39 mouse cellular contexts compared by ENCODE assay signal in the genomic region with DNA sequence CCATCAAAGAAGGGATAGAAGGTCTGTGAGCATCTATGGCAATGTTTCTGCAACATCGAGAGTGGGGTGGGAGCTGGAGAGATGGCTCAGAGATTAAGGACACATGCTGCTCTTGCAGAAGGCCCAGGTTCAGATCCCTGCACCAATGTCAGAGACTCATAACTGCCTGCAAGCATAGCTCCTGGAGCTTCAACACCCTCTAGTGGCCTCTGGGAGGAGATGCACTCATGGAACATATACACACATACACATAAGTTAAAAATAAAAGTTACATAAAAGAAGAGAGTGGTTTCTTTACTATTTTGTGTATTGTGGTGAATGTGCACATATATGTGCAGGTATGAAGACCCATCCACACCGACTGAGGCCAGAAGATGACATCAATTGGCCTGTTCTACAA. TPM values are rescaled to one million over a fixed set of nuclear protein-coding genes. Genes with fewer than 3 reads are reported as not detected.
A peak's percentile ranks its signal among the peaks of the same experiment; 100 is the strongest.
DNase-seq lines count a peak whose midpoint lies in the region; ATAC-seq and TF ChIP-seq lines count a peak whose summit lies in the region.
"Had no signal": no experiment of that assay in that cellular context is flagged by ENCODE, and none has a peak within 500 bp of the region (broad histone marks: within the 10 kb centered on the region; RNA-seq: fewer than 3 reads in every experiment).

No protein-coding gene starts in this region.

- H3K4me2 ChIP-seq in intestine, postnatal 0 days (replicated peaks; ENCODE audit: low read depth), result no peak overlapping the region
- H3K4me2 ChIP-seq in intestine, embryonic 16.5 days (ENCODE audit: low read depth, low read length), result no peak overlapping the region
- no peak overlapping the region for H3K4me2 ChIP-seq in lung, postnatal 0 days (replicated peaks; ENCODE audit: low read depth, low read length)
- no peak overlapping the region for H3K4me2 ChIP-seq in midbrain, postnatal 0 days (ENCODE audit: low read depth, low read length, poor library complexity, severe bottlenecking)
- H3K4me2 ChIP-seq: embryonic facial prominence, embryonic 12.5 days had no signal

- DNase-seq in lung, postnatal 0 days (ENCODE audit: low spot score), result no peak
- no peak for DNase-seq in lung, postnatal 4 days
- DNase-seq in ES-E14 (ENCODE audit: low read depth, low spot score), result peak; percentile 40
- no peak for DNase-seq in cerebellum, postnatal 36 days
- no peak for DNase-seq in midbrain, postnatal 0 days (ENCODE audit: low spot score)
- DNase-seq in right cerebral cortex, postnatal 25 days, result no peak
- DNase-seq: adrenal gland, adult 8-10 months; cerebellum, adult 9-10 months; embryo, embryonic 11 days; gastrocnemius, postnatal 14 days; heart, postnatal 14 days; kidney, adult 2 months; kidney, postnatal 10 days; lung, postnatal 36 days; retina, postnatal 1 day; right cerebral cortex, postnatal 14 days; thymus, adult 2 months; thymus, postnatal 36 days had no signal

- in situ Hi-C loops in ES-E14 (cut with MboI; ENCODE audit: low sequenced_read_pairs in 2 of 2, unreplicated experiment in 2 of 2), result no loop called here

- H3K27me3 ChIP-seq in intestine, postnatal 0 days (replicated peaks; ENCODE audit: control insufficient read depth, insufficient read depth, low read length), result no peaks in the 10 kb centered on the region
- no peaks in the 10 kb centered on the region for H3K27me3 ChIP-seq in intestine, embryonic 16.5 days (replicated peaks; ENCODE audit: control insufficient read depth, insufficient read depth, low read length)
- H3K27me3 ChIP-seq in lung, postnatal 0 days (replicated peaks; ENCODE audit: insufficient read depth, low read length), result no peaks in the 10 kb centered on the region
- no peaks in the 10 kb centered on the region for H3K27me3 ChIP-seq in midbrain, postnatal 0 days (ENCODE audit: insufficient read depth, low read length)
- H3K27me3 ChIP-seq: embryonic facial prominence, embryonic 12.5 days; hindbrain, embryonic 15.5 days; limb, embryonic 12.5 days; liver, embryonic 12.5 days; lung, embryonic 15.5 days; midbrain, embryonic 12.5 days had no signal

- no peak overlapping the region for H3K4me3 ChIP-seq in intestine, postnatal 0 days (ENCODE audit: low read depth, low read length)
- H3K4me3 ChIP-seq in intestine, embryonic 16.5 days (ENCODE audit: low read length), result no peak overlapping the region
- H3K4me3 ChIP-seq in lung, postnatal 0 days (ENCODE audit: low read depth, low read length), result no peak overlapping the region
- no peak overlapping the region for H3K4me3 ChIP-seq in ES-E14 (ENCODE audit: insufficient read depth in 1 of 2, low read depth in 1 of 2, low read length in 2 of 2, poor library complexity in 1 of 2, severe bottlenecking in 1 of 2)
- no peak overlapping the region for H3K4me3 ChIP-seq in midbrain, postnatal 0 days (ENCODE audit: low read depth, low read length)
- H3K4me3 ChIP-seq: embryonic facial prominence, embryonic 12.5 days; hindbrain, embryonic 10.5 days; hindbrain, embryonic 15.5 days; limb, embryonic 12.5 days; liver, embryonic 12.5 days; midbrain, embryonic 12.5 days had no signal

- H3K4me1 ChIP-seq in intestine, postnatal 0 days (replicated peaks; ENCODE audit: control insufficient read depth, insufficient read depth, low read length), result no peaks in the 10 kb centered on the region
- H3K4me1 ChIP-seq in intestine, embryonic 16.5 days (ENCODE audit: control insufficient read depth, insufficient read depth, low read length), result no peaks in the 10 kb centered on the region
- no peaks in the 10 kb centered on the region for H3K4me1 ChIP-seq in lung, postnatal 0 days (ENCODE audit: insufficient read depth, low read depth, low read length)
- H3K4me1 ChIP-seq in ES-E14 (ENCODE audit: control insufficient read depth in 2 of 2, insufficient read depth in 2 of 2, low read length in 2 of 2, poor library complexity in 1 of 2), result peaks cover 0 to 4% of the 10 kb centered on the region in 2 experiments; a peak in 1 of 4 replicates
- no peaks in the 10 kb centered on the region for H3K4me1 ChIP-seq in midbrain, postnatal 0 days (ENCODE audit: insufficient read depth, low read length)
- H3K4me1 ChIP-seq: embryonic facial prominence, embryonic 12.5 days; hindbrain, embryonic 10.5 days; hindbrain, embryonic 15.5 days; limb, embryonic 12.5 days; liver, embryonic 12.5 days; lung, embryonic 15.5 days; midbrain, embryonic 12.5 days had no signal

- no peak for ATAC-seq in intestine, postnatal 0 days
- no peak for ATAC-seq in intestine, embryonic 16.5 days
- ATAC-seq in lung, postnatal 0 days, result no peak
- ATAC-seq in midbrain, postnatal 0 days (ENCODE audit: low FRiP score), result no peak
- ATAC-seq: forebrain, embryonic 14.5 days; inflammation-experienced regulatory T-cells, adult 6 months; liver, embryonic 12.5 days had no signal

- no peaks in the 10 kb centered on the region for H3K36me3 ChIP-seq in intestine, postnatal 0 days (ENCODE audit: control insufficient read depth, insufficient read depth)
- H3K36me3 ChIP-seq in intestine, embryonic 16.5 days (ENCODE audit: control insufficient read depth, insufficient read depth, low read length), result no peaks in the 10 kb centered on the region
- no peaks in the 10 kb centered on the region for H3K36me3 ChIP-seq in lung, postnatal 0 days (ENCODE audit: insufficient read depth, low read length)
- no peaks in the 10 kb centered on the region for H3K36me3 ChIP-seq in ES-E14 (ENCODE audit: control insufficient read depth, insufficient read depth, low read length, poor library complexity, severe bottlenecking)
- H3K36me3 ChIP-seq in midbrain, postnatal 0 days (ENCODE audit: insufficient read depth, low read length), result no peaks in the 10 kb centered on the region
- H3K36me3 ChIP-seq: embryonic facial prominence, embryonic 12.5 days; hindbrain, embryonic 10.5 days; hindbrain, embryonic 15.5 days; limb, embryonic 12.5 days; liver, embryonic 12.5 days; lung, embryonic 15.5 days; midbrain, embryonic 12.5 days had no signal

- no peak for TF ChIP-seq EP300 in lung, postnatal 0 days (IDR thresholded peaks at IDR 0.05)

- no peak overlapping the region for H3K27ac ChIP-seq in intestine, postnatal 0 days (ENCODE audit: low read depth, low read length)
- H3K27ac ChIP-seq in intestine, embryonic 16.5 days (ENCODE audit: low read length), result no peak overlapping the region
- no peak overlapping the region for H3K27ac ChIP-seq in lung, postnatal 0 days (ENCODE audit: low read length)
- H3K27ac ChIP-seq in ES-E14 (ENCODE audit: insufficient read depth, low read depth, low read length, poor library complexity, severe bottlenecking), result no peak overlapping the region
- no peak overlapping the region for H3K27ac ChIP-seq in midbrain, postnatal 0 days (ENCODE audit: low read depth, low read length)
- H3K27ac ChIP-seq: embryonic facial prominence, embryonic 12.5 days; hindbrain, embryonic 10.5 days; hindbrain, embryonic 15.5 days; limb, embryonic 12.5 days; liver, embryonic 12.5 days; lung, embryonic 15.5 days; midbrain, embryonic 12.5 days had no signal

- TF ChIP-seq CTCF in intestine, postnatal 0 days (IDR thresholded peaks at IDR 0.05; ENCODE audit: low read depth), result peak; percentile 28
- TF ChIP-seq CTCF in lung, postnatal 0 days (IDR thresholded peaks at IDR 0.05), result peak; percentile 11; the same call in 1 of the 2 replicates
- TF ChIP-seq CTCF in midbrain, postnatal 0 days (IDR thresholded peaks at IDR 0.05), result no peak

- no peak overlapping the region for H3K9ac ChIP-seq in intestine, postnatal 0 days (ENCODE audit: low read depth, low read length)
- H3K9ac ChIP-seq in intestine, embryonic 16.5 days (ENCODE audit: low read depth, low read length), result no peak overlapping the region
- no peak overlapping the region for H3K9ac ChIP-seq in lung, postnatal 0 days (replicated peaks; ENCODE audit: low read depth)
- no peak overlapping the region for H3K9ac ChIP-seq in ES-E14 (ENCODE audit: insufficient read depth, low read depth, low read length, poor library complexity, severe bottlenecking)
- H3K9ac ChIP-seq in midbrain, postnatal 0 days (replicated peaks; ENCODE audit: low read length, poor library complexity, severe bottlenecking), result no peak overlapping the region
- H3K9ac ChIP-seq: embryonic facial prominence, embryonic 12.5 days; hindbrain, embryonic 15.5 days; limb, embryonic 12.5 days; liver, embryonic 12.5 days; lung, embryonic 15.5 days; midbrain, embryonic 12.5 days had no signal

- H3K9me3 ChIP-seq in intestine, postnatal 0 days (ENCODE audit: control insufficient read depth), result peaks cover 3% of the 10 kb centered on the region; the same call in 1 of the 2 replicates
- no peaks in the 10 kb centered on the region for H3K9me3 ChIP-seq in intestine, embryonic 16.5 days (ENCODE audit: control insufficient read depth, low read length)
- 0 out of 2 replicates have a peak, but pooled peaks cover 3% of the 10 kb centered on the region for H3K9me3 ChIP-seq in lung, postnatal 0 days (ENCODE audit: low read length)
- H3K9me3 ChIP-seq in ES-E14 (ENCODE audit: control insufficient read depth, insufficient read depth, low read depth, low read length), result no peaks in the 10 kb centered on the region
- no peaks in the 10 kb centered on the region for H3K9me3 ChIP-seq in midbrain, postnatal 0 days (ENCODE audit: low read length)
- H3K9me3 ChIP-seq: hindbrain, embryonic 15.5 days; lung, embryonic 15.5 days; midbrain, embryonic 12.5 days had no signal

- 85% methylated on average over 2 of the region's 2 CpGs for WGBS in intestine, postnatal 0 days
- 70% methylated on average over 2 of the region's 2 CpGs for WGBS in intestine, embryonic 16.5 days
- WGBS in lung, postnatal 0 days, result 77% methylated on average over 2 of the region's 2 CpGs
- WGBS in midbrain, postnatal 0 days, result 81% methylated on average over 2 of the region's 2 CpGs

RNA-seq across cellular contexts. Expression of gene Olfr1418, which starts 7.0 kb away (rescaled TPM):
- polyA plus RNA-seq in intestine, postnatal 0 days (2015; fragmentation: Nextera tagmentation; extraction: Ambion mirVana), result not detected in 2 replicates
- not detected in 2 replicates for polyA plus RNA-seq in intestine, embryonic 16.5 days (2015; fragmentation: Nextera tagmentation; extraction: Ambion mirVana)
- polyA plus RNA-seq in lung, postnatal 0 days (2015; fragmentation: Nextera tagmentation; extraction: Ambion mirVana), result not detected in 2 replicates
- total RNA-seq in ES-E14 (2012; rRNA removed), result not detected in 2 replicates
- total RNA-seq in midbrain, postnatal 0 days (2014; rRNA removed), result not detected in 2 replicates
- not detected in 2 replicates for polyA plus RNA-seq in midbrain, postnatal 0 days (2015; fragmentation: Nextera tagmentation; extraction: Ambion mirVana)
- total RNA-seq: adrenal gland, adult 8-10 months; adrenal gland, postnatal 4 days; gastrocnemius, postnatal 14 days; granulocyte monocyte progenitor cell, adult 5-6 weeks; heart, postnatal 14 days; layer of hippocampus, postnatal 10 days; left cerebral cortex, adult 18-20 months; left cerebral cortex, postnatal 14 days; monocyte, adult 5-6 weeks had no signal
- polyA plus RNA-seq: embryonic facial prominence, embryonic 12.5 days; forebrain, embryonic 14.5 days; heart, embryonic 14.5 days; hindbrain, embryonic 10.5 days; hindbrain, embryonic 15.5 days; inflammation-experienced regulatory T-cells, adult 6 months; kidney, adult 2 months; large intestine, adult 2 months; limb, embryonic 12.5 days; liver, embryonic 12.5 days; lung, embryonic 15.5 days; midbrain, embryonic 12.5 days; neural tube, embryonic 14.5 days; stomach, embryonic 16.5 days; thymus, adult 2 months had no signal

RNA-seq across cellular contexts. Expression of gene Olfr1419, which starts 7.1 kb away (rescaled TPM):
- polyA plus RNA-seq in intestine, postnatal 0 days (2015; fragmentation: Nextera tagmentation; extraction: Ambion mirVana), result not detected in 2 replicates
- polyA plus RNA-seq in intestine, embryonic 16.5 days (2015; fragmentation: Nextera tagmentation; extraction: Ambion mirVana), result not detected in 2 replicates
- not detected in 2 replicates for polyA plus RNA-seq in lung, postnatal 0 days (2015; fragmentation: Nextera tagmentation; extraction: Ambion mirVana)
- not detected in 2 replicates for total RNA-seq in ES-E14 (2012; rRNA removed)
- 0.16 TPM in 1 of 2 replicates, not detected in the other for total RNA-seq in midbrain, postnatal 0 days (2014; rRNA removed)
- not detected in 2 replicates for polyA plus RNA-seq in midbrain, postnatal 0 days (2015; fragmentation: Nextera tagmentation; extraction: Ambion mirVana)
- total RNA-seq: adrenal gland, adult 8-10 months; adrenal gland, postnatal 4 days; gastrocnemius, postnatal 14 days; granulocyte monocyte progenitor cell, adult 5-6 weeks; heart, postnatal 14 days; layer of hippocampus, postnatal 10 days; left cerebral cortex, adult 18-20 months; left cerebral cortex, postnatal 14 days; monocyte, adult 5-6 weeks had no signal
- polyA plus RNA-seq: embryonic facial prominence, embryonic 12.5 days; forebrain, embryonic 14.5 days; heart, embryonic 14.5 days; hindbrain, embryonic 10.5 days; hindbrain, embryonic 15.5 days; inflammation-experienced regulatory T-cells, adult 6 months; kidney, adult 2 months; large intestine, adult 2 months; limb, embryonic 12.5 days; liver, embryonic 12.5 days; lung, embryonic 15.5 days; midbrain, embryonic 12.5 days; neural tube, embryonic 14.5 days; stomach, embryonic 16.5 days; thymus, adult 2 months had no signal

RNA-seq across cellular contexts. Expression of gene Olfr1420, which starts 18.5 kb away (rescaled TPM):
- 0.05 TPM in 1 of 2 replicates, not detected in the other for polyA plus RNA-seq in intestine, postnatal 0 days (2015; fragmentation: Nextera tagmentation; extraction: Ambion mirVana)
- not detected in 2 replicates for polyA plus RNA-seq in intestine, embryonic 16.5 days (2015; fragmentation: Nextera tagmentation; extraction: Ambion mirVana)
- polyA plus RNA-seq in lung, postnatal 0 days (2015; fragmentation: Nextera tagmentation; extraction: Ambion mirVana), result 0.12 and 0.15 TPM in 2 replicates
- total RNA-seq in ES-E14 (2012; rRNA removed), result not detected in 2 replicates
- total RNA-seq in midbrain, postnatal 0 days (2014; rRNA removed), result not detected in 2 replicates
- polyA plus RNA-seq in midbrain, postnatal 0 days (2015; fragmentation: Nextera tagmentation; extraction: Ambion mirVana), result 0.06 TPM in 1 of 2 replicates, not detected in the other
- total RNA-seq: adrenal gland, adult 8-10 months; adrenal gland, postnatal 4 days; gastrocnemius, postnatal 14 days; granulocyte monocyte progenitor cell, adult 5-6 weeks; heart, postnatal 14 days; layer of hippocampus, postnatal 10 days; left cerebral cortex, adult 18-20 months; left cerebral cortex, postnatal 14 days; monocyte, adult 5-6 weeks had no signal
- polyA plus RNA-seq: forebrain, embryonic 14.5 days; hindbrain, embryonic 10.5 days; hindbrain, embryonic 15.5 days; kidney, adult 2 months; large intestine, adult 2 months; limb, embryonic 12.5 days; liver, embryonic 12.5 days; midbrain, embryonic 12.5 days; thymus, adult 2 months had no signal

RNA-seq across cellular contexts. Expression of gene Olfr1417, which starts 28.8 kb away (rescaled TPM):
- polyA plus RNA-seq in intestine, postnatal 0 days (2015; fragmentation: Nextera tagmentation; extraction: Ambion mirVana), result 0.08 TPM in 1 of 2 replicates, not detected in the other
- polyA plus RNA-seq in intestine, embryonic 16.5 days (2015; fragmentation: Nextera tagmentation; extraction: Ambion mirVana), result not detected in 2 replicates
- 0.08 and 0.14 TPM in 2 replicates for polyA plus RNA-seq in lung, postnatal 0 days (2015; fragmentation: Nextera tagmentation; extraction: Ambion mirVana)
- total RNA-seq in ES-E14 (2012; rRNA removed), result not detected in 2 replicates
- not detected in 2 replicates for total RNA-seq in midbrain, postnatal 0 days (2014; rRNA removed)
- 0.16 and 0.18 TPM in 2 replicates for polyA plus RNA-seq in midbrain, postnatal 0 days (2015; fragmentation: Nextera tagmentation; extraction: Ambion mirVana)
- total RNA-seq: adrenal gland, adult 8-10 months; adrenal gland, postnatal 4 days; gastrocnemius, postnatal 14 days; granulocyte monocyte progenitor cell, adult 5-6 weeks; heart, postnatal 14 days; layer of hippocampus, postnatal 10 days; left cerebral cortex, adult 18-20 months; left cerebral cortex, postnatal 14 days; monocyte, adult 5-6 weeks had no signal
- polyA plus RNA-seq: embryonic facial prominence, embryonic 12.5 days; forebrain, embryonic 14.5 days; hindbrain, embryonic 10.5 days; inflammation-experienced regulatory T-cells, adult 6 months; kidney, adult 2 months; large intestine, adult 2 months; limb, embryonic 12.5 days; liver, embryonic 12.5 days; lung, embryonic 15.5 days; midbrain, embryonic 12.5 days; thymus, adult 2 months had no signal

RNA-seq across cellular contexts. Expression of gene Patl1, which starts 44.4 kb away (rescaled TPM):
- polyA plus RNA-seq in intestine, postnatal 0 days (2015; fragmentation: Nextera tagmentation; extraction: Ambion mirVana), result 8.4 and 9.3 TPM in 2 replicates
- polyA plus RNA-seq in intestine, embryonic 16.5 days (2015; fragmentation: Nextera tagmentation; extraction: Ambion mirVana), result 17.3 and 18.8 TPM in 2 replicates
- 9.2 and 9.4 TPM in 2 replicates for polyA plus RNA-seq in lung, postnatal 0 days (2015; fragmentation: Nextera tagmentation; extraction: Ambion mirVana)
- 9.8 and 10.7 TPM in 2 replicates for total RNA-seq in ES-E14 (2012; rRNA removed)
- 11.8 and 13.4 TPM in 2 replicates for total RNA-seq in midbrain, postnatal 0 days (2014; rRNA removed)
- polyA plus RNA-seq in midbrain, postnatal 0 days (2015; fragmentation: Nextera tagmentation; extraction: Ambion mirVana), result 10.7 and 11.9 TPM in 2 replicates
